Mouse (Mus musculus) stomach, postnatal 0 days (tissue): ENCODE results near the gene Rasip1.
A peak's percentile ranks its signal among the peaks of the same experiment; 100 is the strongest.

Experiments
- CTCF ChIP-seq: IDR thresholded peaks from 2 replicates; pipeline ENCODE4 v1.5.1; 2016; ENCODE audit warnings: antibody characterized with exemption, low read depth, mild to moderate bottlenecking, moderate library complexity
- EP300 ChIP-seq: optimal IDR thresholded peaks from 2 replicates; pipeline ENCODE3; 2016; ENCODE audit warnings: antibody characterized with exemption

DNA sequence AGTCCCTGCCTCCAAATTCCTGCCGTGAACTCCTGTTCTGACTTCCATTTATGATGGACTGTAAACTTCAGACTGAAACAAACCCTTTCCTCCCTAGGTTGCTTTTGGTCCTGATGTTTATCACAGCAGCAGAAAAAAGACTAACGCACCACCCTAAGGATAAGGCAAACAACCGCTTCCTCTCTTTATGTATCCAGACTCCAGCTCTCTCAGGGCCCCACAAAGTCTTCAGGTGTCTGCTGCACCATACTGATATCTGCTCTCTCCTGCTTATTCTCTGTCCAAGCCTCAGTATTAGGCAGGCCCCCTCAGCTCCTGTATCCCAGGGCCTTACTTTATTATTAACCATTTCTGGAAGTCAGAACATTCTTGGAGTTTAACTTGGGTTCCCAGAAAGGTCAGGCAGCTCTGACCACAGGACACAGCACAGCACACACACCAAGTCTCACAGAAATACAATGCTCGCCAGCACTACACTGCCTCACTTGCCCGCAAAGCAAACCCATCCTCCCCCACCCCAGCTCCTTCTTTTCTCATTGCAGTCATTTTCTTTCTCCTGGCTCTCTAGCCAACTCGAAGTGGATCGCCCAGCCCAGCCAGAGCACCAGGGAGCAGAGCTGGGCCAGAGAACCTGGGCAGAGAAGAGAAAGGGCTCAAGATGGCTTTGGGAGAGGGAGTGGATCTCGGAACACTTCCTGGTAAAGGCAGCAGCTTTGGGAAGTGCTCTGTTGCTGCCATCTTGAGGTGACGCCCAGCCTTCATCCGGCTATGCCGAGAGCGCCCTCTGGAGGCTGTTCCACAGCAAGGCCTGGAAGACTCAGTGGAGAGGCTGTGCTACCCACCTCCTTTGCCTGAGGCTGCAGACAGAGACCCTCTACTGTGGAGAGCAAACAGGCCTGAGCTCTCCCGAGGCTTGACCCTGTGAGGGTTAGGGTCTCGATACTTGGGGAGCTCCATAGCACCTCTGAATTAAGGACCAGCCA, 55.1 kb downstream of the Rasip1 start:
- TF ChIP-seq CTCF (peak; percentile 100), EP300 (no peak)
